Comparison of ENCODE assay signal across 8 mouse cellular contexts in the genomic region with DNA sequence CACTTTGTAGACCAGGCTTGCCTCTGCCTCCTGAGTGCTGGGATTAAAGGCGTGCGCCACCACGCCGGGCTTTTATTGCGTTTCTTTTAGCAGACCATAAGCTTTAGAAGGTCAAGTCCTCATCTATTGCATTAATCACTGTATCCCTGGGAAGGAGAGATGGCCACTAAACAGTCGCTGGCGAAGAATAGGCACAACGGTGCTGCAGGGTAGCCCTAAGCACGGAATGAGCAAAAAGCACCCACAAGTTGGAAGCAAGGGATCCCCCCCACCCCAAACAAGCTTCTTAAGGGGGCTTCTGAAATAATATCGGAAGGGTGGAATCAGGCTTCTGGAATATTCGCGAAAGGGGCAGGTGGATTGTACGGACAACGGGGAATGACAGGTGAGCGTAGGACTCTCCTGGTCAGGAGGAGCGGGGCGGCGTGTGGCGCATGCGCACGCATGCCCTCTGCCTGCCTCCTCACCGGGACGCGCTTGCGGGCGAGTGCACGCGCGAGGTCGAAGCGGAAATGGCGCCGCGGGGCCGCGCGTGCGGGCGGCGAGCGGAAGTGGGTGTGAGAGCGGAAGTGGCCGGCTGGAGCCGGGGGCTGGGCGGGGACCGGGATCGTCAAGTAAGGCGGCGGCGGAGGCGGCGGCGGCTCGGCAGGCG. TPM values are rescaled to one million over a fixed set of nuclear protein-coding genes. Genes with fewer than 3 reads are reported as not detected.
DNase-seq lines count a peak whose midpoint lies in the region; ATAC-seq lines count a peak whose summit lies in the region.

A gene (plus strand): TSS at position 147 of the 652 bp plus-strand sequence.

- no peaks in the 10 kb centered on the region for H3K9me3 ChIP-seq in hindbrain, embryonic 14.5 days (ENCODE audit: control insufficient read depth, low read length)

- 2% methylated on average over 47 of the region's 55 CpGs for WGBS in hindbrain, embryonic 14.5 days

- H3K36me3 ChIP-seq in hindbrain, embryonic 14.5 days (replicated peaks; ENCODE audit: control insufficient read depth, insufficient read depth), result no peaks in the 10 kb centered on the region

- DNase-seq in R1 (ENCODE audit: low read depth, low spot score), result peak; percentile 95
- peak; percentile 97 to 99 for DNase-seq in cerebellum, postnatal 25 days
- peak; percentile 90 to 94 for DNase-seq in frontal cortex, postnatal 25 days (ENCODE audit: low spot score in 2 of 2)
- peak; percentile 98 for DNase-seq in hindbrain, embryonic 14.5 days (ENCODE audit: low spot score)
- DNase-seq in layer of hippocampus, postnatal 36 days, result peak; percentile 97 to 98
- peak; percentile 97 for DNase-seq in lung, postnatal 36 days
- DNase-seq in retina, postnatal 1 day, result peak; percentile 97
- DNase-seq in urinary bladder, adult 18-20 months (ENCODE audit: low spot score in 2 of 2), result peak; percentile 95 to 97

- peaks cover 32% of the 10 kb centered on the region for H3K4me1 ChIP-seq in hindbrain, embryonic 14.5 days (replicated peaks; ENCODE audit: control insufficient read depth, insufficient read depth, low read length)

- peak; percentile 94 for ATAC-seq in hindbrain, embryonic 14.5 days (ENCODE audit: low FRiP score)

- peak within 1 kb of the TSS; percentile 76 for H3K4me2 ChIP-seq in hindbrain, embryonic 14.5 days (replicated peaks)

- H3K27me3 ChIP-seq in hindbrain, embryonic 14.5 days (ENCODE audit: control insufficient read depth, insufficient read depth, low read length), result no peaks in the 10 kb centered on the region

- peak within 1 kb of the TSS; percentile 65 for H3K4me3 ChIP-seq in hindbrain, embryonic 14.5 days (replicated peaks; ENCODE audit: low read length)

- peak within 1 kb of the TSS; percentile 85 for H3K9ac ChIP-seq in hindbrain, embryonic 14.5 days

- peak within 1 kb of the TSS; percentile 86 for H3K27ac ChIP-seq in hindbrain, embryonic 14.5 days

RNA-seq across cellular contexts. Expression of the gene that starts here (rescaled TPM):
- 324 and 329 TPM in 2 replicates for polyA plus RNA-seq in hindbrain, embryonic 14.5 days (2014; fragmentation: Nextera tagmentation; extraction: Ambion mirVana)
- total RNA-seq in layer of hippocampus, postnatal 36 days (2021), result 100 to 1,000 TPM; 394 to 402 TPM

Comparison
In these comparisons a context has a peak if more than half of its experiments do, and no peak if none do; other contexts are left out.
1. Peak in every context shown above with its lines: DNase-seq, ATAC-seq, H3K4me3 ChIP-seq and H3K27ac ChIP-seq.